Mouse (Mus musculus) naive thymus-derived CD4-positive, alpha-beta T cell, adult 2 months (primary cell): Measurements from ENCODE around the gene Eif3b.
"Not testable (repeated sequence)": the region's sequence is repeated elsewhere in the genome, so short reads cannot be mapped to it uniquely, and the experiment has no call there.

Source experiments
- DNase-seq: peaks from one replicate; pipeline ENCODE4 v3.0.0-alpha.2; 2011; ENCODE audit warnings: low read depth

Eif3b gene

GRCm38 (mm10) chr5:140396166-140396940 lies 22.8 kb upstream of the Eif3b start:
- DNase-seq = peak; percentile 54

DNA sequence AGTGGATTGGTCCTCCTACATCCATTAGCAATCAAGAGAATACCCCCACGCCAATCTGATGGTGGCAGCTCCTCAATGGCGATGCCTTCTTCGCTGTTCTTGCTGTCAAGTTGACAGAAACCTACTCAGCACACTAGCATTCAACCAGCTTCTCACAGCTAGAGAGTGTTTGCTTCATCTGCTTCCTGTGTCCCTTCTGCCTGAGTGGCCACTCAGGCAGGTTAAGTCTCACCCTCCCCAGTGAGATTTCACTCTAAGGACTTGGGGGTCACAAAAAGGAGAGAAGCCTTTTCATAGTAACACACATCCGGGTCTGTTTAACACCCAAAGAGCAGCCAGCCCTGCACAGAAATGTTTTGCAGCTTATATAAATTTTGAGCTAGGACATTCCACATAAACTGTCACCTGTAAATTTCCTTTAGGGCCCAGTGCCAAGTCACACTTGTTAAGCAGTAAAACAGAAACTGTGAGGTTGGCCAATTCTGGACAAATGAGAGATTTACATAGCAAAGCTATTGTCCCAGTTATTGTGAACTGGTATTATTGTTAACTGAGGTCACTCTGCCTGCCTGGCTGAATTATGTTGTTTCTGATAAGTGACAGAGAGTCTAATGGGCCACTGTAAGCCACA lies 16.4 kb upstream of the Eif3b start:
- DNase-seq = no peak

DNA sequence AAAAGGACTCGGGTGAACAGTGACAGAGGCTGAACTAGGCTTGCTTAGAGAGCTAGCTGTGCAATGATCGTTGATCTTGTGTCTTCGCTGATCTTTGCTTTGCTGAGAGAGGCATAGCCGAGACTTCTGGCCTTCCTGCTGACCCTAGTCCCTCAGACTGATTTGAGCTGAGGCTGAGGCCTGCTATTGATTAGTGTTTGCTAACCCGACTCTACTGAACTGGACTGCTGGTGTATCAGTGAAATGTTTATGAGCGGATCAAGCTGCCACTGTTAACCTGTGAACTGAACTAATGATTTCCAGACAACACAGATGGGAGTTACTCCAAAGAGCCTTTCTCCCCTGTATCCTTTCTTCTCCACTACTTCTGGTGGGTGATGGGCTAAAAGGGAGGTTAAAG lies 14.0 kb upstream of the Eif3b start:
- DNase-seq = no peak

GRCm38 (mm10) chr5:140406666-140407065 lies 12.5 kb upstream of the Eif3b start:
- no peak for DNase-seq

GRCm38 (mm10) chr5:140408801-140409200 lies 10.3 kb upstream of the Eif3b start:
- DNase-seq = no peak

DNA sequence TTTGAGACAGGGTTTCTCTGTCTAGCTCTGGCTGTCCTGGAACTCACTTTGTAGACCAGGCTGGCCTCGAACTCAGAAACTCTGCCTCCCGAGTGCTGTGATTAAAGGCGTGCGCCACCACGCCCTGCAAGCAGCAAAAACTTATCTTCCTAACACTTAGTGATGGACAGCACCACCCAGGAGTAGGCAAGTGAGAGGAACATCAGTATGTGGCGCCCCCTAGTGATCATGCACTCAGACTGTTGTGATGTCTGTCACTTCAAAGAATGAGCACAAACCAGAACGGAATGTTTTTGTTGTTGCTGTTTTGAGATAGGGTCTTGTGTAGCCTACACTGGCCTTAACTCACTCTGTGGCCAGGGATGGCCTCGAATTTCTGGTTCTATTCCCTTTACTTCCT lies 7.8 kb upstream of the Eif3b start:
- peak; percentile 77 for DNase-seq

DNA sequence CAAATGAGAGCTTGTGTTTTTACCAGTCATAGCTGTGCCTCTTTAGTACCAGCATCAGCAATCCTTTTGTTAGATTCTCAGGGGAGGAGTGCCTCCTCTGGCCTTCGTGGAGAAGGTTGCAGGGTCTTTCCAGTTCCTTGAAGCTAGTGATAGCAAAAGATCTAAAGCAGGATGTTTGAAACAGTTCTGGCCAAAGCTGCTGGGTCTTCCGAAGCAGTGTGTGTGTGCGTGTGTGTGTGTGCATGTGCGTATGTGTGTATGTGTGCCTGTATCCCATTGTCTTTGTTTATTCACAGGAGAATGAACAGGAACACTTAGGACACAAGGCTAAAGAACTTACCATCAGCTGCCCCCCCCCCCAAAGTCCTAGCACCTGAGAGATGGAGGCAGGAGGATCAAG lies 4.5 kb upstream of the Eif3b start:
- DNase-seq = no peak

- no peak for DNase-seq
Observed at GRCm38 (mm10) chr5:140418106-140418488, 1.0 kb upstream of the Eif3b start.

GRCm38 (mm10) chr5:140419442-140420080 lies 433 bp downstream of the Eif3b start:
- DNase-seq = no peak

GRCm38 (mm10) chr5:140420616-140421015 lies 1.5 kb downstream of the Eif3b start:
- DNase-seq = no peak

GRCm38 (mm10) chr5:140425016-140425783 lies 6.1 kb downstream of the Eif3b start:
- no peak for DNase-seq

- DNase-seq = not testable (repeated sequence)
Observed at GRCm38 (mm10) chr5:140439117-140439516, 20.0 kb downstream of the Eif3b start.

- DNase-seq = no peak
Observed at GRCm38 (mm10) chr5:140441406-140441805, 22.3 kb downstream of the Eif3b start.

DNA sequence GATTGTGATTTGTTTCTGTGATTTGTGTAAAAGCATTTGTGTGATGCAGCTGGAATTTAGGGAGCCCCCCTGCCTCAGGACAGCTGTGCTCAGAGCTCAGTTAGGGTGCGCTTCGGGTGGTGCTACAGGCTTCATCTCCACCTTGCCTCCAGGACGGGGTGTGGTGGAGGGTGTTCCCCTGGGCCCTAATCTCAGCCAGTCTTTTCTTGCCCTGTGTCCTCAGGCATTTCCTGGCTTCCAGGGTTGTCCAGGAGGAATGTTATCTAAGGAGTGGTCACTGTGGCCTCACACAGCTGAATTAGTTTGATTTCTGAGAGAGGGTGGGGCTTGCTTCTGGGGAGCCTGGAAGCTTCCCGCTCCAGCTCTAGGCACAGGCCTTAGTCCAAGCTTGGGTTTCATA lies 24.9 kb downstream of the Eif3b start:
- no peak for DNase-seq

DNA sequence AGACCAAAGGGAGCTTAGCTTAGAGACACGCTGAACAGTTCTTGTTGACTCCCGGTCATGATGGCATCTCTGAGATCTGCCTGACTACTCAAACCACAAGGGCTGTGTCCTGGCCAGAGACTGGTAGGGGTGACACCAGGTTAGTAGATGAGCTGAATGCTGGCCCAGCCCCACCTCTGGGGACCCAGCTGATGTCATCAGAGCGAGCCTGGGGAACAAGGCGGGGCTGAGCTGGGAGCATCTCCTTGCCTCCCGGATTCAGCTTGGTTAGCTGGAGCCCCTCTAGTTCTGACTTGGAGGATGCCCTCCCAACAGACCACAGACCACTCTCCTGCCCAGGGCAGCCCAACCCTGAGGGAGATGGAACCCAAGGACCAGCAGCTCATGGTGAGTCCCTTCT lies 26.2 kb downstream of the Eif3b start, which contains the start of gene Gm4869:
Gene Gm4869 (plus strand): TSS at position 301 of the 400 bp plus-strand sequence.
- DNase-seq = no peak

DNA sequence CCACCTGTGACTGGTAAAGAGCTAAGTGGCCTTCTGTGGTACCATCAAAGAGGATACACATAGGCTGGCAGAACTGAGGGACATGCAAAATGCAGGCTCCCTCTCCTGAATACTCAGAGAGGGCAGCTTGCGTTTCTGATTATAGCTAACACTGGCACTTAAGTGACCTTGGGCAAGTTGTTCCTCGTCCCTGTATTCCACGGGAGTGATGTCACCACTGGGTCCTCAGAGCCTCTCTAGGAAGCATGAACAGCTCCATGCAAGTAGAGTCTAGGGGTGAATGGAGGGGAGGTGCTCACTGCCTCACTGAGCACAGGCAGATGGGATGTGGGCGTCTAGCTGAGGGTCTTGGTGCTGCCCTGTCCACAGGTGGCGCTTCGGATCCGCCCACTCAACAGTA lies 26.9 kb downstream of the Eif3b start:
- DNase-seq = no peak

GRCm38 (mm10) chr5:140454488-140454887 lies 35.4 kb downstream of the Eif3b start:
- DNase-seq = no peak

DNA sequence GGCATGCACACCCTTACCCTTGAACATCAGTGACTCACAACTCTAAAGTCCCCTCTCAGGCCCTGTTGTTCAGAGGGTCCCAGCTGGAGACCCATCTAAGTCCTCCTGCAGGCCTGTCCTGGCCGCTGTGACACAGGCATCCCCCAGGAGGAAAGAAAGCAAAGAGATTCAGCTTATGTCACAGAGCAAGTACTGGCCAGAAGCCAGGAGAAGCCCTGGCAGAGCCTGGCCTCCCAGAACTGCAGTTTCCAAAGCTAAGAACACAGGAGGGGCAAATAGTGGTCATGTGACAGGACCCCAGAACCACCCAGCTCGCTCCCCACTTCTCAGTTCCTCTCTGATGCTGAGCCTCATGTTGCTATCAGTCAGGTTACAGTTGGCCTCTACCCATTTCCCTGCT lies 36.3 kb downstream of the Eif3b start:
- no peak for DNase-seq

GRCm38 (mm10) chr5:140461476-140461875 lies 42.3 kb downstream of the Eif3b start:
- DNase-seq = no peak

DNA sequence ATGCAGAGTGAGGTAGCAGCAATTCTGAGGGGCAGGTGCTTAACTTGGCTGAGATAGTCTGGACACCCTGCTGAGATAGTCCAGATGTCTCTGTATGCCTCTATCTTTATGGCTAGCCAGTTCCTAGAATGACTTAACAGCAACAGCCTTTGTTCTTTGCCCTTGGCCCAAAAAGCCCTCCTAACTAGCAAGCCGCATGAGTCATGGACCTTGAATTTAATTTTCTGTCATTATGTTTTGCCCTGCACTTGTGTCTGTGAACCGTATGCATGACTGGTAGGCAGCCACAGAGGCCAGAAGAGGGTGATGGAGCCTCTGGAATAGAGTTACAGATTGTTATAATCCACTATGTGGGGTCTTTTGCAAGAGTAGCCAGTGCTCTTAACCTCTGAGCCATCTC lies 44.0 kb downstream of the Eif3b start:
- DNase-seq = not testable (repeated sequence)

GRCm38 (mm10) chr5:140464943-140465342 lies 45.8 kb downstream of the Eif3b start:
- DNase-seq = no peak

- DNase-seq = peak; percentile 26
Observed at GRCm38 (mm10) chr5:140472336-140472735, 53.2 kb downstream of the Eif3b start.
